Mouse (Mus musculus) thymus, postnatal 0 days (tissue): ENCODE data around the gene Itpr1. TPM values are rescaled to one million over a fixed set of nuclear protein-coding genes. Genes with fewer than 3 reads are reported as not detected.

Source experiments
- DNase-seq: peaks from one replicate; pipeline ENCODE4 v3.0.0-alpha.2; 2015; ENCODE audit warnings: low spot score
- polyA plus RNA-seq: library from polyadenylated mRNA; unstranded; fragments of >200 nt; fragmentation: Nextera tagmentation; extraction: Ambion mirVana; gene quantifications from 2 replicates; pipeline ENCODE4 v1.2.1, GENCODE M21; 2015

The Itpr1 gene
- polyA plus RNA-seq, 1 experiment from 2014 or later, result 18.0 TPM

DNA sequence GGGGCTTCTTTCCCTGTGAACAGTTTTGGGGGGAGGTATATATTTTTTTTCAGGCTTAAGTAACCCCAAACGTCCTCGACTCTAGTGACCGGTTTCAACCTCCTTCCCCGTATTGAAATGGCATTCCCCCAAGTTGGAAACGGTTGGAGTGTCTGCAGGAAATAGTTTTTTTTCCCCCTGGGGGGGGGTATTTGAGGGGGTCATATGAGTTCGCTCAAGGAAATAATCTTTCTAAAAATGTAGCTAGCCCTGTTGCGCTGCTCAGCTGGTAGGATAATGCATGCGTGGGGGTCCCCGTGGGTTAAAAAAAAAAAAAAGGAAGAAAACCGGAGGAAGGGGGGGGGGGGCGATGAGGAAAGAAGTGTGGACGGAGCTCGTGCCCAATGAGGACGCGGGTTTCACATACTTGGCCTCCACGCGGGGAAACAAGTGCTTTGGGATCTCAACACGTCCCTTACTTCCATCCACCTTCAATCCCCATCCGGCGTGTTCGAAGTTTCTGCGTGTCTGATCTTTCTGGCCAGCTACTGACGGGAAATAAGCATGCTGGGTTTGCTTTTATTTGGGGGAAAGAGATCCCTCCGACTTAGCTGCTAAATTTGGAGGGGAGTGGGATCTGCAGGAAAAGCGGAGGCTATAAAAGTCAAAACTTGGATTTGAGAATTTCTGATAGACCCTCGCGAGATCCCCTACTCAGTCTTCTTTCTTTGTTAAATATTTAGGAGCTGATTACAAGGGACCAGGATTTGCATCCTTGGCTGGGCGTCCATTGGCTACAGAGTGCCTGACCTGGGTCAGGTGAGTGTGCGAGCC lies 791 bp downstream of the Itpr1 start:
- DNase-seq, result peak; percentile 28

DNA sequence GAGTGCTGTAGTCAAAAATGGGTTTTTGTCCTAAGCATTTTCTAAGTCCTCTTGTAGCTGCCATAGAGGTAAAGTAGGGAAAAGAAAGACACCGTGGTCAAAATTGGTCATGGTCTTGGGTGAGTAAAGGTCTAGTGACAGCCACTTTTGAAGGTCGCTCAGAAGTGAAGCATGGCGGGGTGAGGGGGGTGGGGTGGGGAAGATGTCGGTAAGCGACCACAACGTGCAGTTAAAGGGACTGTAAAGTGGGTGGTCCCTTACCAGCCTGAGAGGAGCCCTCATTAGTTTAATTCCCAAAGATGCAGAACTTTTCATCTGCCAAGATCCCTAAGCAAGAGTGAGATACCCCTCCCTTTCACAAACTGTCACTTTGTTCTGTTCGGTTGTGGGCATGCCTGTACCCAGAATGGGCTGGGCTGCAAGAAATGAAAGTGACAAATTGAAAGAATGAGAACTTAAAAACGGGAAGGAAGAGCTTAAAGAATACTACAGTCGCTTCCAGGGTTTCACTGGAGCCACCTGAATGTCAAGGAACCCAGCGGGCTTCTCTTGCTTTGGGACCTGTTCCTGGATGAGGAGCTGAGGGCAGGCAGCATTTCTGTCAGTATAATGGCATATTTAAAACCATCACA lies 1.5 kb downstream of the Itpr1 start:
- no peak for DNase-seq

DNA sequence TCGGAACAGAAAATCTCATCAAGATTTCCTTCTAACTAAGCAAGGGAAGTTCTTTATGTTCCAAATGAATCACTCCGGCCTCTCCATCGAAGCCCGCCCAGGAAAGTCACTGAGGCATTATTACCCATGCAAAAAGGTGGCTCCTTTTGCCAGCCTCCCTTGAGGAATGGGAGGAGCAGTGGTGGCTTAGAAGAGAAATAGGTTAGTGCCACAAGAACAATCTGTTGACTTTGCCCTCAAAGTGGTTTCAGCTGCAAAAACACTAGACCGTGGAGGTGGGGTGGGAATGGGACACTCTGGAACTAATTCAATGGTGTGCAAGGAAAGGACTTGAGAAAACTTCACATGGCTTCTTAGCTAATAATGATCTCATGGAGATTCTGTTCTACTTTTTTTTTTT lies 3.2 kb downstream of the Itpr1 start:
- no peak for DNase-seq

DNA sequence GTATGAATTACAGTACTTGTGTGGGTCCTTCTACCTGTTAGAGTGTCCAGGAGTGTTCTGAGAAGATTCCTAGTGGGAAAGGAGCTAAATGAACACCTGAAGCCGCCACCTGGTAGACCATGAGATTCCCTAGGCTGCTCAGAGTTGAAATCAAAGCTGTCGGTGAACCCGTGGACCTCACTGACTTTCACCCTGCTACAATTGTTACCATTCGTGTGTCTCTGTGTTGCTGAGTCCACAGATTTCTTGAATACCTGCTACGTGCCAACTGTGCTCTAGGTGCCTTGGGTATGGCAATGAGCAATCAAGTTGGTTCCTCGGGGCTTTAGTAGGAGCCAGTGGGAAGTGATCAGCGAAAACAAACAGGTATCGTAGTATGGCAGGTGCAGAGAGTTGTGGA lies 3.9 kb downstream of the Itpr1 start:
- no peak for DNase-seq

DNA sequence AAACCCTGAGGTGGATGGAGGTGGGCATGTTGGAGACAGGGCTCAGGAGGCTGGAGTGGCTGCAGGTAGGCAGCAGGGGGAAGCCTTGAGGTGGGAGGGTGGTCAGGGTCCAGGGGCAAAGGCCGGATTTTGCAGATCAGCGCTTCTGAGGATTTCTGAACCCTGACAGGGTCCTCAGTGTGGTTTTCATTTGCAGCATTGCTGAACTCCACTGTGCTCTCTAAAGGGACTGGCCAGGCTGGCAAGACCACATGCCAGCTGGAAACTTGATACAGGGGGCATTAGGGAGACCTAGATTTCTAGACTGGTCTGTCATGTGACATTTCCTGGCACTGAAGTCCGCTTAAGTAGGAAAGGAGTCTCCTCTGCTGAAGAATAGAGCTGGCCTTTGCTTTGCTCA lies 5.1 kb downstream of the Itpr1 start:
- no peak for DNase-seq

DNA sequence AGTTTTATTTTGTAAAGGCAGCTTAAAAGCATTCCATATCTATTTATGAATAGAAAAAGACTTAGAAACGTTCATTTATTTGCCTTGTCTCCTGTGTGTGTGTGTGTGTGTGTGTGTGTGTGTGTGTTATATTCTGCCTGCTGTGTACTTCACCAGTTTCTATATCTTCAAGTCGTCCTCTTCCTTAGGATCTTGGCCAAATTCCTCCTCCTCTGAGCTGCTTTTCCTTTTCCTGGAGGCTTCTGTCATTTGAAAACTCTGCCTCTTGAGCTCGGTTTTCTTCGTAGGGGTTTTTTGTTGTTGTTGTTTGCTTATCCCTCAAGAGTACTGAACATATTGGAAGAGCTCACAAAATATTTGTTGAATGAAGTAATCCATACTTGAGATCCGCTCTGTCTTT lies 9.5 kb downstream of the Itpr1 start:
- DNase-seq, result no peak

DNA sequence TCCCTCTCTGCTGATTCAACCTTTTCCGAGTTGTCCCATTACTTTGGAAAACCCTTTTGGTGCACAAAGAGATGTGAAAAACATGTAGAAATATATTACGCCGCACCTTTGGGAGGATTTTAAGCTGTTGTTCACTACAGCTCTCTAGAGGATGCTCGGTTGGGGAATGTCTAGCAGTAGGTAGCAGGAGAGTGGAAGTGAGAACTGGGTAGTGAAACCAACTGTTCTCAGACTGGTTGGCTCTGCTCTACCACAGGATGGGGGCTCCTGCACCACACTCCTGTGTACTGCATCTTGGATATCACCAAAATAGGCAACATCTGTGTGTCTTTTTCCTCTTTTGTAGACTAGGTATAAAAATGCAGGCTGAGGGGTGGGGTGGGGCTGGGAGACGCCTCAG lies 10.0 kb downstream of the Itpr1 start:
- DNase-seq, result no peak

DNA sequence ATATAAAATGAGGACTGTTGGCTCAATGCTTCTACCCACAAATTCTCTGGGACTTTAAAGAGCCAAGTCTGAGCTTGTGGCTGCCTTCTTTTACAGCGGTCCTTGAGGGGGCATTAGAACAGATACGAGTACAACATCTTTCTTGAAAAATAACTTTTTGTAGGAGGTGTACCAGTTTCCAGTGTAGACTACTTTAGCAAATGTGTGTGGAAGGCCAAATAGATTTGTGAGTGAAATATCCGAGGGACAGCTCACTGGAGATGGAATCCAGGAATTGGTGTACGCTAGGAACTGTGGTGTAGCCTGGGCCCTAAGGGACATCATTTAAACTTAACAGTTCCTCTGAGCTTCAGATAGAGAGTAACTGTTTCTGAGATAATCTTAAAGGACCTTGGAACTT lies 11.5 kb downstream of the Itpr1 start:
- DNase-seq, result no peak

DNA sequence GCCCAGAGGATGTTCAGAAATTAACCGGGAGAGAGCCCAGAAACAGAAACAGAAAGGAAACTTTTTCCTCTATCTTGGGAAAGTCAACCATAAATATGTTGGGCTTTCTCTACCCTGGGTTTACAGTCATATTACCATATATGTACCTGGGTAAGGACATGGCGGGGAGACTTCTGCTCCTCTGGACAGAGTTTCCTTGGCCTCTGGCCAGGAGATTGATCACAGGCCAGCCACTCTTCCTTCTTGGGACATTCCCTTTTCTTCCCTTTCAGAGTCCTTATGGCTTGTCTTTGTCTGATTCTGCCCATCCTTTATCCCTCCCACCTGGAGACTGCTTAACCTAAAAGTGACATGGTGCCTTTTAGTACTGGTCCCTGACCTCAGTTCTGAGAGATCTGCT lies 12.1 kb downstream of the Itpr1 start:
- DNase-seq, result no peak

DNA sequence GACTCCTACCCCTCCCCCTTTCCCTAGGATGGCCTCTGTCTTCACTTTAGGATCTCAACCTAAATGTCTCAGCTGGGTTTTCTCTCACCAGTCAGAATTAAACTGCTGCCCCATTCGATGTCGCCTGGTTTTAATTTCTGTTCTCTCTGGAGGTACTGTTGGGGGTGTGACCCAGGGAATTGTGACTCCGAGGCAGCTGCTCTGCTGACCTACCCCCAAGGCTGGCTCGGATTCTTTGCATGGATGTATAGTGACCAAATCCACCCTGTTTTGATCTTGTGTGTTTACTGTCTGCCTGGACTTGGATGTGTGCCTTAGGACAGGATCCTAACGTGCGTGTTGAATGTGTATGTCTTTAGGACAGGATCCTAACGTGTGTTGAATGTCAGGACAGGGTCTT lies 13.3 kb downstream of the Itpr1 start:
- no peak for DNase-seq

DNA sequence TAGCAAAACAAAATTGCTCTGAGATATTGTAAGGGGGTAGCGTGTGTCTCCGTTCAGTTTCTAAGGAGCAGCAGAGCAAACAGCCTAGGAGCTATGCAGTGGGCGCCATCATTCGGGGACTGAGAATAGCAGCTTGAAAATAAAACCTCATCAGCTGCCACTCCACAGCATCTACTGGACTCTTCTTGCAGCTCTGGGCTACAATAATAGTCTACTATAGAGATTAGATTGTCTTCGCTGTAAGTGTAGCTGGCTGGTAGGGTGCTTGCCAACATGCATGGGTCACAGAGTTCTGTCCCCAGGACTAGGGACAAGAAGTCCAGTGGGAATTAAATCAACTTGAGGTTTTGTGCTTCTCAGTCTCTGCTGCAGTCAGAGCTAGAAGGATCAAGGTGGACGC lies 14.6 kb downstream of the Itpr1 start:
- DNase-seq, result no peak

DNA sequence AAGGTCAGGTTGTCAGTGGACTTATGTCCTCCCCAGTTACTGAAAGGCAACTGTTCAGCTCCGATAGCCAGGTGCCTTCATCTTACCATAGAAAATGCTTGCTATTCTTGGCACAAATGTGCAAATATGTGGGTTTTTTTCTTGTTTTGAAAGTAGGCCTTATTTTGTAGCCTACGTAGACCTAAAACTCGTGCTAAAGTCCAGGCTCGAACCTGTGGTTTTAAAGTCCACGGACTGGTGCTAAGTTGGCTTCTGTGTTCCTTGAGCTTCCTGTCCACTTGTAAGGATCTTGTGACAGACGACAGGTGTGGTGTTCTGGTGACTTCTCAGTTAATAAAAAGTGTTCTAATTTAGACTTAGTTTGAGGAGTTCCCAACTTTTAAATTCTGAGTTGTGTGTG lies 15.2 kb downstream of the Itpr1 start:
- DNase-seq, result no peak

DNA sequence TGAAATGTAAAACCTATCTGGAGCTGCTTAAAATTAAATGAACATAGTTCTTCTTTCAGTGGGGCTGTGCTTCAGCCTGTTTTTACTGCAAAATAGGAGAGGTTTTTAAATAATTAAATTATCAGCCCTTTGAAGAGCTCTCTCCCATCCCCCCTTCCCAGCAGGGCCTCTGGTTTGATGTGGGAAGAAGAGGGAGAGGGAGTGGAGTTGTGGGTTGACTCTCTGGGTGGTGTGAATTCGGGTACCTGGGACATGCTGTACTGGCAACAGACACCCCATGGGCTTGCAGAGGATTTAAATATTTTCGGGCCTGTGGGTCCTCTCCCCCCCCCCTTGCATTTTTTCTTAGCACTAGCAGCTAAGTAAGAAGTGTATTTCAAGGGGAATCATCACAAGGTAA lies 15.7 kb downstream of the Itpr1 start:
- DNase-seq, result no peak

DNA sequence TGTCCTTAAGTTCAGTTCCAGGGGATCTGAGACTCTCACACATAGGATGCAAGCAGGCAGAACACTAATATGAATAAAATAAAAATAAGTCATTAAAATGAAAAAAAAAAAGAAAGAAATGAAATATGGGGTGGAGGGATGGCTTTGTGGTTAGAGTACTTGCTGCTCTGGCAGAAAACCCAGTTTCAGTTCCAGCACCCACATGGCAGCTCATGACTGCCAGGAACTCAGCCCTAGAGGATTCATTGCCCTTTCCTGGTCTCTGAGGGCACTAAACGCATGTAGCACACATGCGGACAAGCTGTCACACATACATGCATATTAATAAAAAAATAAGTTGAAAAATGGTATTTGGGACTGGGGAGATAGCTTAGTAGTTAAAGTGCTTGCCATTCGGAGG lies 17.7 kb downstream of the Itpr1 start:
- no peak for DNase-seq

DNA sequence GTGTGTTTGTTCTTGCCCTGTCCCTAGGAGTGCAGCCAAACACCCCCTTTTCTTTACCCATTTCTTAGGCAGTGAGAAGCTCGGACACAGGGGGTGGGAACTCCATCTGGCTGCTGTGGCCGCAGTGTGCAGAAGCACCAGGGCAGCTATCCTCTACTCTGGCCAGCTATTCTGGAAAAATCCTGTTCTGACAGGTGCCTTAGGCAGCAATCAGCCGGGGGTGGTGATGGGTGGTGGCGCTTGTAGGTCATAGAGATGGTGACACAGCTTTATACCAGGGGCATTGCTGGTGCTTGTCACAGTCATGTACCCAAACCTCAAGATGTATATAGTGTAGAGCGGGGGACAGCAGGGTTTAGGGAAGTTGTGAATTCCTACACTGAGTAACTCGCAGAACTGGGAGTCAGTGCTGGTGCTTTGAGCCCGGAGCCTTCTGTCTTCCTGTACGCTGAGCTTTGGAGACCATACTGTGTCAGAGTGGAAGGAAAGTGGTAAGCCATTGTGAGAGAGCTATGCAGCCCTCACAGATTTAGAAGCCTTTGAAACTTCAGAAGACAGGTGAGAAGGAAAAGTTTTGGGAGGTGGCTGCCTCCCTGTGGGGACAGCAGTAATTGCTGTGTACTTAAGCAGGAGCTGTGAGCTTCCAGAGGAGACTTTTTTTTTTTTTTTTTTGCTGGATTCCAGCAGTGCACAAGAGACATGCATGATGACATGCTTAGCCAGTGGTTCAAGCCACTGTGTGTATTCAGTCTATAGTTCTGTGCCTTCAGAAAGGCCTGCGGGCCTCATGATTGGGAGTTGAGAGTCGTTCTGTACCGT lies 19.2 kb downstream of the Itpr1 start:
- no peak for DNase-seq

DNA sequence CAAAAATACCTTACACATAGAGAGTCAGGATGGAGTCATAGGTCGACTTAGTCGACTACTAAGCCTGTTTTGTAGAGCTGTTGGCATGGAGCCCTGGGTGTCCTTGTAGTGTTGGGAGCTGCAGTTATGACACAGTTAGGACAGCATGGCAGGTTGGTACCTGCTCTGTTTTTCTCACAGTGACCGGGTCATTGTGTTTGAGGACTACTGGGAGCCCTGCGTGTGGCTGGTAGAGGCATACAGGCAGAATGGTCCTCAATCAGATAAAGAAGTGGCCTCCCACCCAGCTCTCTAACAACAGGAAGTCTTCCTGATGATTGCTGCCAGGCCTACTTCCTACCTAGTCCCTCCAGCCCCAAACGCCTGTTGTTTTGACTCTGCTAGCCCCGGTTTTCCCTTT lies 20.2 kb downstream of the Itpr1 start:
- no peak for DNase-seq

DNA sequence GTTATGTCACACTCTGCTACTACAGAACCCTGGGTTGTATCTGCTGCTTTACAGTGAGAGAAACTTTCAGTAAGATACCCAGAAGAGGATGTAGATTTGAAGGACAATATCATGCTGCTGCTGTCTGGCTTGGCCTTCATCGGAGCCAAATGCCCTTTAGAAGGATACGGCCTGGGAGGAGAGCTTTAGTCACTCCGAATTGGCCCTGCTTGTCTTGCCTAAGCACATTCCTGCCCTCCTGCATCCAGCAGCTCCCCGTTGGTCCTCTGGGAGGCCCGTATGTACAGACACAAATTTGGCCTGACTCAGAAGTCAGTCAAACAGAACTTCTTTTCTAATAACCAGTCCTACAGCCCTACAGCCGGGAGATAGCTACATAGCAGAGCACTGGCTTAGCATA lies 21.6 kb downstream of the Itpr1 start:
- no peak for DNase-seq

DNA sequence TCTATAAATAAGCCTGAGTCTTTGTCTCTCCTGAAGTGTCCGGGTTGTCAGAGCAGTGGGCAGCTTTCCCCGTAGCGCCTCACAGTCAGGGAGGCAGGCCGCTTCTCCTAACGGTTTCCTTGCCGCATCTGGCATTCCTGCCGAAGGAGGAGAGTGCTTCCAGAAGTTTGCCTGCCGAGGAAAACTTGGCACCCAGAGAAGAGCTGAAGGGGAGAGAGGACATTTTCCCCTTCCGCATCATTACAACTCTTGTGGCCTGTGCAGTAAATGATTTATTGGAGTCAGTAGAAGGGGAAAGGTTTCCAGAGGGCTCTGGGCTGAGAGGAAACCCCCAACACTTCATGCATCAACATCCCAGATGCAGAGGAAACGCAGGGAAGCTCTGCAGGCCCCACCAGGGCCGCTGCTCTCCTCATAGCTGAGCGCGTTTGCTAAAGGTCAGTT lies 22.8 kb downstream of the Itpr1 start:
- no peak for DNase-seq

DNA sequence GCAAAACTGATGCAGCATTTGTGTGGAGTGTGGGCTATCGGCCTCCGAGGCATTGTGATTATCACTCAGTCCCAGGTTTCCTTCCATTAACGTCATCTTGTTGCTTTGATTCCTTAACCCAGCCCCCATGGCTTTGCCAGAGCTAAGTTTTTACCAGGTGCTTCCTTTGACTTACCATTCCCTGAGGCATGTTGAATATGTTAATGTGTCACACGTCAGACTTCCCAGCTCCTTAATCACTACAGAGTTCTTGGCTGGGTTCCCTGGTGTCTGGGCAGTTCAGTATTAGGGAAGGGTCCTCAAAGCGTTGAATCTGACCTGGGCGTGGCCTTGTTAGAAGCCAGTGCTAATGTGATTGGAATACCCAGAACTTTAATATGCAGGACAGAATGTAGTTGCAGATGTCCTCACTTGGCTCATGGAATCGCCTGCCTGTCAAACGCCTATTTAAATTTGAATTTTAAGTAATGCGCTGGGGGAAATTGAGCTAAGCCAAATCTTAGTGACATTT lies 23.6 kb downstream of the Itpr1 start:
- no peak for DNase-seq

DNA sequence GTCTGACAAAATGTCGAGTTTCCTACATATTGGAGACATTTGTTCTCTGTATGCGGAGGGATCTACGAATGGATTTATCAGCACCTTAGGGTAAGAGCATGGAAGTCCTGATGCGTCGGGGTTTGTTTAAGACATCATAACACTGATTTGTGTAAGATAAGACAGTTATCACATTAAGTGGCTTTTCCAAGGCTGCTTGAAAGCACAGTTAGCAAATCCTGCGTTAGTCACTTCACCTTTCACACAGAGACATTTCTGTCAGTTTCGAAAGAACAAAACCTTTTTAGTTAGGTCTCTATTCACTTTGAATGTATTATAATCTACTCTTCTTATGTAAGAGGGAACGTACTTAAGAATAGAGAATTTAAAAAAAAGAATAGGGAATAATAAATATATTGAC lies 24.1 kb downstream of the Itpr1 start:
- DNase-seq, result no peak

DNA sequence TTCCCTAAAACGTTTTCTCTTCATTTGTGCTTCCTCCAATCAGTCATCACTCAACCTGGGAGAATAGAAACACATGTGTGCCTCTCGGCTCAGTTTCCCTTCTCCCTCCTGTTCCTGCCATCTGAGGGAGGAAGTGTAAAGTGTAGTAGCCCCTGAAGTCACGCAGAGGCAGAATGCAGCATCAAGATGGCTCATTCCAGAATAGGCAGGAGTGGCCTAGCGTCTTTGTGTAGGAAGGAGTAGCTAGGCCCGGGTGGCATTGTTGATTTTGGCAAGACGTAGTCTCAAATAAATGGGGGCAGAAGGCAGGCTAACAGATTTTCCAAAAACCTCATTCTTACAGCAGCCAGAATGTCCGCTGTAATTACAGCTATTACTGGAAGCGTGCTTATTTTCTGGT lies 24.7 kb downstream of the Itpr1 start:
- DNase-seq, result no peak

DNA sequence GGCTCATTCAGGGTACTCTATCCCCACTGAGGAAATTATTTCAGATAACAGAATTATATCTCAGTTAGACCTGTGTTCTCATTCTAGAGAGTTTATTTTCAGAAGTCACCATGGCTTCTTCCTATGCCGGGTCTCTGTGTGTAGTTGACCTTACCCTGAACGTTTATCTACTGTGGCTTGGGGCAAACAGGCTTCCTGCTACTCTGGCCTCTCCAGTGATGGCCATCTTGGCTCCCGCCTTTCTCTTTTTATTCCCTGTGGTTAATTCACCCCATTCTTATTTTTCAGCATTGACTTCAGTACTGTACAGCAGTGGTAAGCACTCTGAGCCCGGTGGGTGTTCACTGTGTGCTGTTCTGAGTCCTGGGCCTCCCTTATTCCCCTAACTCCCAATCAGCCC lies 25.1 kb downstream of the Itpr1 start:
- no peak for DNase-seq
